Mouse (Mus musculus) embryonic fibroblast, embryonic 13.5 days (primary cell): ENCODE data around the gene Rreb1.

Source experiments
- CTCF ChIP-seq: IDR thresholded peaks from 2 replicates; pipeline ENCODE4 v1.5.1; 2011; ENCODE audit warnings: mild to moderate bottlenecking, control low read depth, low read length, moderate library complexity, borderline replicate concordance; ENCODE audit not compliant: insufficient read depth
- POLR2A ChIP-seq: IDR thresholded peaks from 2 replicates; pipeline ENCODE4 v1.6.1; 2011; ENCODE audit warnings: low read depth, mild to moderate bottlenecking, control low read depth, low read length, moderate library complexity

- TF ChIP-seq CTCF, result no peak
- TF ChIP-seq POLR2A, result no peak
Observed at GRCm38 (mm10) chr13:37860204-37860603, 82.0 kb downstream of the Rreb1 start.
